Mouse (Mus musculus): ENCODE data around the gene Gm13691. TPM values are rescaled to one million over a fixed set of nuclear protein-coding genes. Genes with fewer than 3 reads are reported as not detected.

The Gm13691 gene
- polyA plus RNA-seq, 1 experiment, result not detected

DNA sequence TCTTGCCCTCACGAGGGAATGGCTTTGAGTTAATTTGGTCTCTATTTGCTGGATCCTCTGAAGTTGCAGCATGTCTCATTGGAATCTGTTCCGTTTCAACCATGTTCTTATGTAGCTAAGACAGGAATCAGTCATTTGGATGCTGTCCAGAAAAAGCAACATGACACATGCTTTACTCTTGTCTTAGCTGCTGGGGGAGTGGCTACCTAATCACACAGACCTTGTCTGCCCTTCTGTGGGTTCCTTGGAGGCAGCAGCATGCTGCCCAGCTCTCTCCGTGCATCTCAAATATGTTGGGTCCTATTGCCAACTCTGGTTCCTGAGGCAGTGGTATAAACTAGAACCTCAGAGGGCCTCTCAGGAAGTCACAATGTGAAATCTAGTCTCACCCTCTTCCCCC, 28.0 kb downstream of the Gm13691 start:
- no peak for TF ChIP-seq MYOD1 (IDR thresholded peaks at IDR 0.05; ENCODE audit: control insufficient read depth in 1 of 3, insufficient read length in 2 of 3, low read depth in 2 of 3)
- no peak for TF ChIP-seq MYOG (IDR thresholded peaks at IDR 0.05; ENCODE audit: control insufficient read depth in 1 of 3, insufficient read depth in 1 of 3, insufficient read length in 2 of 3, low read depth in 2 of 3)
- TF ChIP-seq TCF3 (IDR thresholded peaks at IDR 0.05; ENCODE audit: insufficient read length, low read depth), result no peak
- no peak for TF ChIP-seq MAX (IDR thresholded peaks at IDR 0.05; ENCODE audit: low read depth)
- no peak for TF ChIP-seq CEBPB (IDR thresholded peaks at IDR 0.05; ENCODE audit: insufficient read depth, poor library complexity, severe bottlenecking)
- TF ChIP-seq POLR2A (IDR thresholded peaks at IDR 0.05; ENCODE audit: insufficient read length, low read depth), result no peak
- Histone ChIP-seq H3K4me2 (ENCODE audit: low read depth) (peak overlapping the region; percentile 8), H3ac (ENCODE audit: control insufficient read depth, insufficient read length) (no peak overlapping the region), H3K4me3 (no peak overlapping the region), H3K36me3 (ENCODE audit: control insufficient read depth, insufficient read depth) (no peaks in the 10 kb centered on the region), H3K27me3 (ENCODE audit: control insufficient read depth, insufficient read depth, insufficient read length) (no peaks in the 10 kb centered on the region), H3K79me2 (ENCODE audit: control insufficient read depth, insufficient read depth) (no peaks in the 10 kb centered on the region)

DNA sequence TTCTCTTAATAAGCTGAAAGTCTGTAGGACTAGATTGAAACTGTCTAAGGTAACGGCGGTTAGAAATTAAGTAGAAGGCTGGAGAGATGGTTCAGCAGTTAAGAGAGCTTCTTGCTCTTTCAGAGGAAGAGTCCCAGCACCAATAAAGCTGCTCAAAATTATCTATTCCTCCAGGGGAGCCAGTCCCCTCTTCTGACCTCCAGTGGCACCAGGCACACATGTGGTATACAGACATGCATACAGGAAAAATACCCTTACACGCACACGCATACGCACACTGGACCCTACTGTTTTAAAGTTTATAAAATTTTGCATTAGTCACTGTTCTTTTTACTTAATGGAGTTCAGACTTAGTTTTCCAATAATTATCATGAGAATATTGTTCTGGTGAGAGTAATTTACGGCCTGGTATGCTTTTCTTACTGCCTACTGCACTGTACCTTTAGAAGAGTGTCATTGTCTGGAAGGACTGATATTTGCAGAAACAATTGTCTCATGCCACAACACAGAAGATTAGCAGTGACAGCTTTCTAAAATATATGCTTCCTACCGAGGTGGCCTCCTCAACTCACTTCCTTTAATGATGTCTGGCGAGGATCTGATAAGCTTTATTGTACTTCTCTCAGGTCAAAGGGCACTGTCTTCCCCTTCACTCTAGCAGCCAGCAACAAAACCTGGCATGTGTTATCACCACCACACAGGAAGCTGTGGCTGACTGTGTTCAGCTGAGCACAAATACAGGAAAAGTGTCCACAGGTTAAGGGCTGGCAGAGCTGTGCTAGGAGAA, 29.4 kb downstream of the Gm13691 start:
- no peaks in the 10 kb centered on the region for H3K27me3 ChIP-seq (ENCODE audit: control insufficient read depth, insufficient read depth, insufficient read length)
- no peaks in the 10 kb centered on the region for H3K79me2 ChIP-seq (ENCODE audit: control insufficient read depth, insufficient read depth)
- H3K4me3 ChIP-seq, result no peak overlapping the region
- TF ChIP-seq POLR2A (IDR thresholded peaks at IDR 0.05; ENCODE audit: insufficient read length, low read depth) (no peak), USF1 (IDR thresholded peaks at IDR 0.05; ENCODE audit: low read depth) (no peak)
- H3ac ChIP-seq (ENCODE audit: control insufficient read depth, insufficient read length), result no peak overlapping the region
- no peak overlapping the region for H3K4me2 ChIP-seq (ENCODE audit: low read depth)
- H3K36me3 ChIP-seq (ENCODE audit: control insufficient read depth, insufficient read depth), result no peaks in the 10 kb centered on the region

DNA sequence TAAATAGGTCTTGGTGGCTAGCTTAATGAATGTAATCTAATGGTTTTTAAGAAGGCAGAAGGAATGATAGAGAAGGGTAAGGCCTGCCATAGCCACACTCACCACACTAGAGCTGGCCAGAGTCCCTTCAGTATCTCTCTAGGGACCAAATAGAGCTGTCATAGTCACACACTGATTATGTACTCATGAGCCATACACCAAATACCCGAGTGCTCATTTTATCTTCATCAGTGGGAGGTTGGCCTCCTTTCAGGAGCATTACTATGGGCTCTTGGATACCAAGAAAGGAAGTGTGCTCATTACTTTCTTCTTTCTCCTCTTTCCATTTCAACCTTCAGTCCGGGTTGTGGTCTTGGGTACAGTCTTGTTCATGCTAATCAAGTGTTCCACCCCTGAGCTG, 31.6 kb downstream of the Gm13691 start:
- Histone ChIP-seq H3ac (ENCODE audit: control insufficient read depth, insufficient read length) (no peak overlapping the region), H3K36me3 (ENCODE audit: control insufficient read depth, insufficient read depth) (no peaks in the 10 kb centered on the region), H3K4me3 (no peak overlapping the region), H3K79me2 (ENCODE audit: control insufficient read depth, insufficient read depth) (no peaks in the 10 kb centered on the region), H3K27me3 (ENCODE audit: control insufficient read depth, insufficient read depth, insufficient read length) (no peaks in the 10 kb centered on the region), H3K4me2 (ENCODE audit: low read depth) (no peak overlapping the region)
- no peak for TF ChIP-seq TCF12 (IDR thresholded peaks at IDR 0.05; ENCODE audit: insufficient read depth, poor library complexity, severe bottlenecking)
- TF ChIP-seq CEBPB (IDR thresholded peaks at IDR 0.05; ENCODE audit: insufficient read depth, poor library complexity, severe bottlenecking), result no peak
- no peak for TF ChIP-seq POLR2A (IDR thresholded peaks at IDR 0.05; ENCODE audit: insufficient read length, low read depth)
- TF ChIP-seq SRF (IDR thresholded peaks at IDR 0.05; ENCODE audit: control insufficient read depth, insufficient read length, low read depth), result no peak
- TF ChIP-seq MAX (IDR thresholded peaks at IDR 0.05; ENCODE audit: low read depth), result no peak
- TF ChIP-seq MYOD1 (IDR thresholded peaks at IDR 0.05; ENCODE audit: control insufficient read depth in 1 of 3, insufficient read length in 2 of 3, low read depth in 2 of 3), result no peak
- no peak for TF ChIP-seq TCF3 (IDR thresholded peaks at IDR 0.05; ENCODE audit: insufficient read length, low read depth)
- no peak for TF ChIP-seq REST (IDR thresholded peaks at IDR 0.05; ENCODE audit: insufficient read depth, insufficient read length)
- TF ChIP-seq USF1 (IDR thresholded peaks at IDR 0.05; ENCODE audit: low read depth), result no peak
- TF ChIP-seq MYOG (IDR thresholded peaks at IDR 0.05; ENCODE audit: control insufficient read depth in 1 of 3, insufficient read depth in 1 of 3, insufficient read length in 2 of 3, low read depth in 2 of 3), result no peak
- TF ChIP-seq POLR2AphosphoS2 (IDR thresholded peaks at IDR 0.05; ENCODE audit: insufficient read length, low read depth), result no peak
- no peak for TF ChIP-seq E2F4 (IDR thresholded peaks at IDR 0.05; ENCODE audit: insufficient read depth)

DNA sequence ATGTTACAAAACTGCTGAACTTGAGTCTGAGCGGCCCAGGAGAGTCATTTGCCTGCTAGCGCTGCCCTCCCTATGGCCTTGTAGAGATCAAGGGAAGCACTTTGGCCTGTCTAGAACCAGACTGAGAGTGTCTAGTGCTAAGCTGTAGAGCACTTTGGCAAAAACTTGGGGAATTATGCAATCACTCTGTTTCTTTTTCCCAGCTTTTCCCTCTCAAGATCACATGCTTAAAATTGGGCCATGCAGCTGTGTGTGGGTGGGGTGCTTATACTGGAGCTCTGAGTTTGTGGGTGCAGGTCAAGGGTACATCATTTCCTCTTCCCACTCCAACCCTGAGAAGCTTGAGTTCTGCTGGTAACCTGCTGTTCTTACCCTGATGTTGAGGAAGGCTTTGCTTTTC, 32.6 kb downstream of the Gm13691 start:
- H3K27me3 ChIP-seq (ENCODE audit: control insufficient read depth, insufficient read depth, insufficient read length), result no peaks in the 10 kb centered on the region
- TF ChIP-seq POLR2AphosphoS2 (IDR thresholded peaks at IDR 0.05; ENCODE audit: insufficient read length, low read depth), result no peak
- TF ChIP-seq MYOD1 (IDR thresholded peaks at IDR 0.05; ENCODE audit: control insufficient read depth in 1 of 3, insufficient read length in 2 of 3, low read depth in 2 of 3), result no peak
- TF ChIP-seq CEBPB (IDR thresholded peaks at IDR 0.05; ENCODE audit: insufficient read depth, poor library complexity, severe bottlenecking), result peak; percentile 81

DNA sequence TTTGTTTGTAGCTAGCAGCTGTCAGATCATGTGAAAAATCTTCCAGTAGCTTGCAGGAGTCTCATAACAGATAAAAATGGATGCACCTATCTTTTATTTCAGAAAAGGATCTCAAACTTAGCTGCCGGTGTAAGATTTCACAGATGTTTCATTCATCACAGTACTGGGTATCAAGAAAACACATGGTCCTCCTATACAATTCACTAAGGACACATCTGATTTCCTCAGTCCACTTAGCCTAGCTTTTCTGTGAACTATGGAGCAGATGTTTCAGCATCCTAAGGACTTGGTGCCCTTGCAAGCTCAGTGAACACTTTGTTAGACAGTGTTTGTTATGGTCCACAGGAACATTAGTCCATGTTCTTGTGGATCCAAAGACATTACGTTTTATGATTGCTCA, 33.0 kb downstream of the Gm13691 start:
- no peak overlapping the region for H3K4me3 ChIP-seq
- H3K27me3 ChIP-seq (ENCODE audit: control insufficient read depth, insufficient read depth, insufficient read length), result no peaks in the 10 kb centered on the region
- H3ac ChIP-seq (ENCODE audit: control insufficient read depth, insufficient read length), result no peak overlapping the region
- no peaks in the 10 kb centered on the region for H3K79me2 ChIP-seq (ENCODE audit: control insufficient read depth, insufficient read depth)
- no peak overlapping the region for H3K4me2 ChIP-seq (ENCODE audit: low read depth)
- no peaks in the 10 kb centered on the region for H3K36me3 ChIP-seq (ENCODE audit: control insufficient read depth, insufficient read depth)
- TF ChIP-seq TCF12 (IDR thresholded peaks at IDR 0.05; ENCODE audit: insufficient read depth, poor library complexity, severe bottlenecking) (no peak), CEBPB (IDR thresholded peaks at IDR 0.05; ENCODE audit: insufficient read depth, poor library complexity, severe bottlenecking) (no peak), USF1 (IDR thresholded peaks at IDR 0.05; ENCODE audit: low read depth) (no peak), MYOD1 (IDR thresholded peaks at IDR 0.05; ENCODE audit: control insufficient read depth in 1 of 3, insufficient read length in 2 of 3, low read depth in 2 of 3) (no peak), REST (IDR thresholded peaks at IDR 0.05; ENCODE audit: insufficient read depth, insufficient read length) (no peak), POLR2A (IDR thresholded peaks at IDR 0.05; ENCODE audit: insufficient read length, low read depth) (no peak), MAX (IDR thresholded peaks at IDR 0.05; ENCODE audit: low read depth) (no peak), POLR2AphosphoS2 (IDR thresholded peaks at IDR 0.05; ENCODE audit: insufficient read length, low read depth) (no peak), TCF3 (IDR thresholded peaks at IDR 0.05; ENCODE audit: insufficient read length, low read depth) (no peak), SRF (IDR thresholded peaks at IDR 0.05; ENCODE audit: control insufficient read depth, insufficient read length, low read depth) (no peak), MYOG (IDR thresholded peaks at IDR 0.05; ENCODE audit: control insufficient read depth in 1 of 3, insufficient read depth in 1 of 3, insufficient read length in 2 of 3, low read depth in 2 of 3) (no peak), E2F4 (IDR thresholded peaks at IDR 0.05; ENCODE audit: insufficient read depth) (no peak)

More for the DNA sequence above, 32.6 kb downstream of the Gm13691 start:
- Histone ChIP-seq H3K4me2 (ENCODE audit: low read depth) (no peak overlapping the region), H3K36me3 (ENCODE audit: control insufficient read depth, insufficient read depth) (no peaks in the 10 kb centered on the region), H3K79me2 (ENCODE audit: control insufficient read depth, insufficient read depth) (no peaks in the 10 kb centered on the region), H3ac (ENCODE audit: control insufficient read depth, insufficient read length) (no peak overlapping the region), H3K4me3 (no peak overlapping the region)
